Mouse (Mus musculus) C2C12 (cell line): ENCODE data around the gene Kcnf1.

Experiments used
- CEBPB ChIP-seq: IDR thresholded peaks from one replicate; pipeline ENCODE4 v1.6.1; 2011; ENCODE audit warnings: low read depth, mild to moderate bottlenecking, control low read depth, moderate library complexity
- CTCF ChIP-seq: IDR thresholded peaks from one replicate; pipeline ENCODE4 v1.5.1; 2011; ENCODE audit not compliant: control insufficient read depth, insufficient read depth, insufficient read length
- MYOD1 ChIP-seq: IDR thresholded peaks from one replicate; pipeline ENCODE4 v1.6.1; 2011; ENCODE audit warnings: low read depth; ENCODE audit not compliant: control insufficient read depth, insufficient read length
- MYOG ChIP-seq: IDR thresholded peaks from one replicate; pipeline ENCODE4 v1.6.1; 2011; ENCODE audit not compliant: control insufficient read depth, insufficient read length; ENCODE audit errors: extremely low read depth
- USF1 ChIP-seq: IDR thresholded peaks from one replicate; pipeline ENCODE4 v1.6.1; 2011; ENCODE audit warnings: low read depth, mild to moderate bottlenecking, control low read depth, moderate library complexity

DNA sequence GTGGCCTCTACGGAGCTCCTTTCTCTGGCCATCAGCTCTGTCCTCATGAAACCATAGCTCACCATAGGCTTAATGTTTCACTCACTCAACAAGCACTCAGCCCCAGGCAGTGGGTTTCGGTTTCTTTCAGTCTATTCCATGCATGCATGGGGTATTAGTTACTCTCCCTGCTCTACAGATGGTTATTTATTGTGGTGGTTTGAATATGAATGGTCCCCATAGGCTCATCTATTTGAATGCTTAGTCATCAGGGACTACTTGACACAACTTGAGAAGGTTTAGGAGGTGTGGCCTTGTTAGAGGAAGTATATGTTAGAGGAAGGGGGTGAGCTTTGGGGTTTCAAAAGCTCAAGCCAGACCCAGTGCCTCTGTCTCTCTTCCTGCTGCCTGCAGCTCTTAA lies 10.6 kb downstream of the Kcnf1 start:
- TF ChIP-seq MYOD1: no peak
- no peak for TF ChIP-seq MYOG
- TF ChIP-seq CTCF: no peak
- TF ChIP-seq USF1: no peak
- no peak for TF ChIP-seq CEBPB
